Mouse (Mus musculus) G1E (cell line): ENCODE results near the gene Asb18. TPM values are rescaled to one million over a fixed set of nuclear protein-coding genes. Genes with fewer than 3 reads are reported as not detected.

Experiments used
- ATAC-seq: 2 replicates; pipeline ENCODE4 v1.8.0; 2016; ENCODE audit warnings: mild to moderate bottlenecking; ENCODE audit not compliant: insufficient number of reproducible peaks, poor library complexity, low FRiP score, severe bottlenecking; ENCODE audit errors: extremely low read depth
- DNase-seq: peaks from one replicate; pipeline ENCODE4 v3.0.0; 2012; ENCODE audit warnings: low spot score
- H3K27me3 ChIP-seq: 2 replicates; pipeline ENCODE4 v1.6.1; 2012; ENCODE audit warnings: mild to moderate bottlenecking, low read length, inconsistent platforms; ENCODE audit not compliant: insufficient read depth
- H3K36me3 ChIP-seq: replicated peaks from 2 replicates; pipeline ENCODE3; 2012; ENCODE audit warnings: mild to moderate bottlenecking, inconsistent platforms
- H3K4me1 ChIP-seq: 2 replicates; pipeline ENCODE4 v1.6.1; 2012; ENCODE audit warnings: low read depth, low read length, inconsistent platforms, mixed read lengths; ENCODE audit not compliant: insufficient read depth
- H3K4me3 ChIP-seq: 2 replicates; pipeline ENCODE4 v1.5.1; 2012; ENCODE audit warnings: low read depth, mild to moderate bottlenecking, inconsistent platforms, low read length, moderate library complexity, mixed read lengths
- H3K9me3 ChIP-seq: replicated peaks from 2 replicates; pipeline ENCODE4 v1.6.1; 2012; ENCODE audit warnings: inconsistent platforms
- CTCF ChIP-seq: IDR thresholded peaks from 2 replicates; pipeline ENCODE4 v1.5.1; 2012; ENCODE audit warnings: low read depth, low read length, inconsistent platforms, mixed read lengths
- GATA1 ChIP-seq: IDR thresholded peaks from 2 replicates; pipeline ENCODE4 v1.6.1; 2012; ENCODE audit warnings: borderline replicate concordance, low read length, inconsistent platforms, mixed read lengths
- GATA2 ChIP-seq: IDR thresholded peaks from 2 replicates; pipeline ENCODE4 v1.6.1; 2012; ENCODE audit warnings: low read depth, low read length, inconsistent platforms, borderline replicate concordance
- POLR2AphosphoS5 ChIP-seq: IDR thresholded peaks from 2 replicates; pipeline ENCODE4 v1.6.1; 2012; ENCODE audit warnings: low read depth, low read length, inconsistent platforms; ENCODE audit not compliant: insufficient replicate concordance
- TAL1 ChIP-seq: conservative IDR thresholded peaks from 2 replicates; pipeline ENCODE4 v1.6.1; 2012; ENCODE audit warnings: low read depth, low read length, inconsistent platforms, mixed read lengths
- polyA plus RNA-seq: library from polyadenylated mRNA; stranded (reverse); fragments of >175 nt; gene quantifications from 2 replicates; pipeline ENCODE4 v1.2.3, GENCODE M21; 2012
- total RNA-seq, 2 experiments: library from RNA; stranded (forward) in 1 of 2; stranded (reverse) in 1 of 2; fragments of 200-1000 nt in 1 of 2; fragments of >200 nt in 1 of 2; fragmentation: Nextera tagmentation in 1 of 2; gene quantifications; 2 replicates each; pipeline ENCODE4 v1.2.3; 2014 to 2017

Asb18 gene
- total and polyA plus RNA-seq, 3 experiments = 0.05 TPM; not detected in 2

- DNase-seq (no peak), ATAC-seq (no peak)
- peak overlapping the region; percentile 51; the same call in 1 of the 2 replicates for H3K4me3 ChIP-seq
- H3K36me3 ChIP-seq = no peaks in the 10 kb centered on the region
- TF ChIP-seq TAL1 = no peak
- H3K9me3 ChIP-seq = peaks cover 81% of the 10 kb centered on the region
- H3K4me1 ChIP-seq = no peaks in the 10 kb centered on the region
- H3K27me3 ChIP-seq = no peaks in the 10 kb centered on the region
Measured at GRCm38 (mm10) chr1:89968111-89968851, 46.2 kb downstream of the Asb18 start.

- Histone ChIP-seq H3K4me3 (no peak overlapping the region), H3K27me3 (no peaks in the 10 kb centered on the region), H3K9me3 (peaks cover 84% of the 10 kb centered on the region), H3K4me1 (no peaks in the 10 kb centered on the region), H3K36me3 (no peaks in the 10 kb centered on the region)
- no peak for TF ChIP-seq TAL1
- no peak for TF ChIP-seq POLR2AphosphoS5
- no peak for TF ChIP-seq CTCF
- TF ChIP-seq GATA1 = no peak
- no peak for TF ChIP-seq GATA2
- ATAC-seq = no peak
- no peak for DNase-seq
Measured at GRCm38 (mm10) chr1:89967585-89967984, 46.9 kb downstream of the Asb18 start.

GRCm38 (mm10) chr1:89964426-89964825, 50.0 kb downstream of the Asb18 start:
- ATAC-seq = no peak
- H3K4me3 ChIP-seq = no peak overlapping the region
- H3K4me1 ChIP-seq = no peaks in the 10 kb centered on the region
- no peaks in the 10 kb centered on the region for H3K36me3 ChIP-seq
- peaks cover 90% of the 10 kb centered on the region for H3K9me3 ChIP-seq
- no peaks in the 10 kb centered on the region for H3K27me3 ChIP-seq
- DNase-seq = no peak
- TF ChIP-seq GATA2 (no peak), CTCF (no peak), GATA1 (no peak), TAL1 (no peak), POLR2AphosphoS5 (no peak)

- no peak for DNase-seq
- no peak overlapping the region for H3K4me3 ChIP-seq
- H3K9me3 ChIP-seq = peaks cover 86% of the 10 kb centered on the region
- no peak for ATAC-seq
- no peaks in the 10 kb centered on the region for H3K36me3 ChIP-seq
- TF ChIP-seq TAL1 (no peak), GATA2 (no peak), CTCF (no peak), POLR2AphosphoS5 (no peak), GATA1 (no peak)
- no peaks in the 10 kb centered on the region for H3K27me3 ChIP-seq
- H3K4me1 ChIP-seq = no peaks in the 10 kb centered on the region
Measured at GRCm38 (mm10) chr1:89963296-89963695, 51.2 kb downstream of the Asb18 start.

- Histone ChIP-seq H3K4me3 (no peak overlapping the region), H3K27me3 (no peaks in the 10 kb centered on the region), H3K4me1 (no peaks in the 10 kb centered on the region), H3K36me3 (no peaks in the 10 kb centered on the region), H3K9me3 (peaks cover 85% of the 10 kb centered on the region)
- ATAC-seq (no peak), DNase-seq (no peak)
- no peak for TF ChIP-seq POLR2AphosphoS5
- TF ChIP-seq TAL1 = no peak
- TF ChIP-seq GATA2 = no peak
- no peak for TF ChIP-seq CTCF
- no peak for TF ChIP-seq GATA1
Measured at GRCm38 (mm10) chr1:89962092-89962491, 52.4 kb downstream of the Asb18 start.

GRCm38 (mm10) chr1:89959393-89959792, 55.1 kb downstream of the Asb18 start:
- TF ChIP-seq POLR2AphosphoS5 = no peak
- TF ChIP-seq GATA1 = no peak
- TF ChIP-seq CTCF = no peak
- no peak for TF ChIP-seq GATA2
- TF ChIP-seq TAL1 = no peak
- no peak for DNase-seq
- no peaks in the 10 kb centered on the region for H3K4me1 ChIP-seq
- H3K4me3 ChIP-seq = no peak overlapping the region
- peaks cover 86% of the 10 kb centered on the region for H3K9me3 ChIP-seq
- no peaks in the 10 kb centered on the region for H3K27me3 ChIP-seq
- no peaks in the 10 kb centered on the region for H3K36me3 ChIP-seq
- ATAC-seq = no peak
